Mouse (Mus musculus): ENCODE data around the gene M1ap.

M1ap gene

GRCm38 (mm10) chr6:83033249-83034185 lies 86.8 kb downstream of the M1ap start, which contains the start of the genes Dok1 and Loxl3:
Gene Dok1, minus strand, starts transcription at chr6:83033471.
Gene Loxl3, plus strand, starts transcription at chr6:83034173.
- peak; percentile 82 for DNase-seq (ENCODE audit: extremely low spot score)

- no peak for DNase-seq (ENCODE audit: extremely low spot score)
Observed at GRCm38 (mm10) chr6:83034463-83035055, 87.9 kb downstream of the M1ap start.

DNA sequence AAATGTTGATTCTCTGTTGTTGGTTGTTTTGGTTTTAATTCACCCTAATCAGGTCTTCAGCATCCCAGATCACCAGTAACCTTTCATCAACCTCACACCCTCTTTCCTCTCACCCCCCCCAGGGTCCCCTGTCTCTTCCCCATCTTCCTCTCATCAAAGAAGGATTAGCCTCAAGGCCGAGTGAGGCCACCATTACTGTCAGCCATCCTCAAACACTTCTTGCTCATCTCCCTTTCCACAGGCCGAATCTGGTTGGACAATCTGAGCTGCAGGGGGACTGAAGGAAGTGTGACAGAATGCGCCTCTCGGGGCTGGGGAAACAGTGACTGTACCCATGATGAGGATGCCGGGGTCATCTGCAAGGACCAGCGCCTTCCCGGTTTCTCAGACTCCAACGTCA lies 90.5 kb downstream of the M1ap start:
- no peak for DNase-seq (ENCODE audit: extremely low spot score)

GRCm38 (mm10) chr6:83038496-83039012 lies 91.9 kb downstream of the M1ap start:
- DNase-seq (ENCODE audit: extremely low spot score) = peak; percentile 94

DNA sequence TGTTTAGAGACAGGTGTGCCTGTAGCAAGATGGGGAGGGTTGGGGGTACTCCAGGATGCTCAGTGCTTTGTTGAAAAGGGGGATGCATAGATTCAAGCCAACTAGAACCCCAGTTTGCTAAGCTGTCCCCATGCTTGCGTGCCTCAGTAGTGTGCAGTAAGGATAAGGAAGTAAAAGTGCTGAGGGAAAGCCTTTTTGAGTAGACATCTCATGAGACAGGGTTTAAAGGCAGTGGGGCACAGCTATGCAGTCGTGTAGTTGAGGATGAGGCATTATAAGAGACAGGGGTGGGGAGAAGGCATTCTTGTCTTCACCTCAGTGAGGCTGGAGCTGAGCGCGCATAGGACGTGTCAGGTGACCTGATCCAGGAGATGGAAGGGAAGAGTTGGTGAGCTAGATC lies 93.9 kb downstream of the M1ap start:
- no peak for DNase-seq (ENCODE audit: extremely low spot score)

GRCm38 (mm10) chr6:83043561-83043960 lies 96.9 kb downstream of the M1ap start:
- no peak for DNase-seq (ENCODE audit: extremely low spot score)

DNA sequence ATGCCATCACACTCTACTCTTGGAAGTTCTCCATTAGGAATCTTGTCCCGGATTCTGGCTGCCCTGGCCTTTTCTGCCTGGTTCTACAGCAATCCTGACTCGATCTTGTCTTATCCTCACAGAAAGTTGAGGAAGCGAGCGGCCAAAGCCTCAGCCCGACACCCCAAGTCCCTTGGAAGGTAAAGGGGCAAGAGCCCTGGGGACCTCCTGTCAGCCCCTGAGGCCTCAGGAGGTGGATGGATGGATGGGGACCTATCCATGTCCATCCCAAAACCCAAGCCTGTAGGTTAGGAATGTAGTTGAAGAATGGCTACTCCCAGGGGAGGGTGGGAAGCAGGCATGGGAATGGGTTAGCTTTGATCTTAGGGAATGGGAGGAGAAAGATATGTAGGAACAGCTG lies 97.3 kb downstream of the M1ap start:
- DNase-seq (ENCODE audit: extremely low spot score) = no peak

- DNase-seq (ENCODE audit: extremely low spot score) = no peak
Observed at GRCm38 (mm10) chr6:83044742-83045141, 98.0 kb downstream of the M1ap start.

- DNase-seq (ENCODE audit: extremely low spot score) = no peak
Observed at GRCm38 (mm10) chr6:83049367-83049766, 102.7 kb downstream of the M1ap start.

GRCm38 (mm10) chr6:83053136-83053960 lies 106.6 kb downstream of the M1ap start:
- DNase-seq (ENCODE audit: extremely low spot score) = peak; percentile 64

GRCm38 (mm10) chr6:83054074-83054851 lies 107.6 kb downstream of the M1ap start, which contains the start of gene Aup1:
Gene Aup1, plus strand, starts transcription at chr6:83054521.
- DNase-seq (ENCODE audit: extremely low spot score) = peak; percentile 99

DNA sequence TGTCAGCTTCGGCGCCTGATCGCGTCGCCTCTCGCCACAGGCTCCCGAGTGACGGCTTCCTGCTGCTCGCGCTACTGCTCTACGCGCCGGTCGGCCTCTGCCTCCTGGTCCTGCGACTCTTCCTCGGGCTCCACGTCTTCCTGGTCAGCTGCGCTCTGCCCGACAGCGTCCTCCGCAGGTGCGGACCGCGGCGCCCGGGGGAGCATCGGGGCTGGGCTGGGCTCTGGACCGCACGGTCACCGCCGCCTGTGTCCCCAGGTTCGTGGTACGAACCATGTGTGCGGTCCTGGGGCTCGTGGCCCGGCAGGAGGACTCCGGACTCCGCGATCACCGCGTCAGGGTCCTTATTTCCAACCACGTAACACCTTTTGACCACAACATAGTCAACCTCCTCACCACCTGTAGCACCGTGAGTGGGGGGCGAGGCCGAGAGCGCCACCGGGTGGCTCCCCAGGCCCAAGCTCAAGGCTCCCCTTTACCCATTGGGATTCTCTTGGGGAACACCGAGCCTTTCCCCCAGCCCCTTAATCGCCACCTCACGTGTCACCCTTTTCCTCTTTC lies 108.2 kb downstream of the M1ap start, which contains the start of gene Htra2:
Gene Htra2, minus strand, starts transcription at position 403 of the 561 bp plus-strand sequence.
- no peak for DNase-seq (ENCODE audit: extremely low spot score)

- no peak for DNase-seq (ENCODE audit: extremely low spot score)
Observed at GRCm38 (mm10) chr6:83057790-83058189, 111.1 kb downstream of the M1ap start, which contains the start of gene Dqx1. Gene Dqx1, plus strand, starts transcription at chr6:83057844.

- no peak for DNase-seq (ENCODE audit: extremely low spot score)
Observed at GRCm38 (mm10) chr6:83058725-83059124, 112.0 kb downstream of the M1ap start.

DNA sequence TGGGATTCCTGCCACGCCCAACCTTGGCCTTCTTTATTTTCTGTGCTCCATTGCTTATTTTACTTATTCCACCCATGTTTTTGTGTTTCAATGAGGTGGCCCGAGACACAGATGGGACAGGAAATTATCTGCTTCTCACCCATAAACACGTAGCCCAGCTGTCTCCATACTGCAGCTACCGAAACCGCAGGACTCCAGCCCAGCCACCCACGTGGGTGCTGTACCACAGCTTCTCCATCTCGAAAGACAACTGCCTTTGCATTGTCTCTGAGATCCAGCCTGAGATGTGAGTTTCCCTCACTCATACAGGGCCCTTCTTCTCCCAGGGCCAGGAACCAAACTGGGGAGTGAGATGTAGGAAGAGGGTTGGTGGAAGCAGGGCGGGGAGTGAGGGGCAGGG lies 119.3 kb downstream of the M1ap start:
- no peak for DNase-seq (ENCODE audit: extremely low spot score)

GRCm38 (mm10) chr6:83066441-83066840 lies 119.7 kb downstream of the M1ap start:
- DNase-seq (ENCODE audit: extremely low spot score) = no peak

GRCm38 (mm10) chr6:83068221-83068620 lies 121.5 kb downstream of the M1ap start:
- no peak for DNase-seq (ENCODE audit: extremely low spot score)

DNA sequence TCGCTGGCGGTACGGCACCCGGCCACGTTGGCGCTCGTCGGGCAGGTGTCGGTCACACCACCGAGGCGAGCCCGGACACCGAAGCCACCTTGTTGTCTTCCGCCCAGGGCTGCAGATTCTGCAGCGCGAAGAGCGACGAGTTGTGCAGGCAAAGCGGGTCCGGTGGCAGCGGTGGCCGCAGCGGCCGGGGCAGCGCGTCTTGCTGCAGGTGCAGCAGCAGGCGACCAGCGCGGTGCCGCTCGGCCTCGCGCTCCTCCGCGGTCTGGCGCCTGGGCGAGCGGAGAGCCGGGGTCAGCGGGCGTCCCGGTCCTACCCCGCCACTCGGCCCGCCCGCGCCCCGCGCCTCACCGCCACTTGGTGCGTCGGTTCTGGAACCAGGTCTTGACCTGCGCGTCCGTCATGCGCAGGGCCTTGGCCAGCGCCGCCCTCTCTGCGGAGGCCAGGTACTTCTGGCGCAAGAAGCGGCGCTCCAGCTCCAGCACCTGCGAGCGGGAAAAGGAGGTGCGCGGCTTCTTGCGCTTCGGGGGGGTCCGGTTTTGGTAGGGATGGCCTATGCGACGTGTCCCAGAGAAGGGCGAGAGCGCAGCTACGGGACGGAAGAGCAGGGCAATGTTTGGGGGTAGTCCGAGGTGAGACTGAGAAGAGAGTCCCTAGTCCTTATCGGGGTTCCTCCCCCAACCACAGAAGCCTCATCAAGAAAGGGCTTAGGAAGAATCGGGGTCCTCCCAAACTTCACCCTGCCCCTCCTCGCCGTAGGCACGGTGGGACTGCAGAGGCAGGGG lies 122.2 kb downstream of the M1ap start:
- DNase-seq (ENCODE audit: extremely low spot score) = no peak

- DNase-seq (ENCODE audit: extremely low spot score) = peak; percentile 43
Observed at GRCm38 (mm10) chr6:83069488-83070246, 123.0 kb downstream of the M1ap start.

DNA sequence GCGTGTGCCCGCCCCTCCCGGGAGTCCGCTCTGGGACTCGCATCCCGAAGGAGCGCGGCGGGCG lies 123.4 kb downstream of the M1ap start, which contains the start of gene Tlx2:
Gene Tlx2, minus strand, starts transcription at position 47 of the 64 bp plus-strand sequence.
- DNase-seq (ENCODE audit: extremely low spot score) = no peak

All from embryo, embryonic 9.5 days (tissue).